Mouse (Mus musculus): ENCODE data around the gene Sparc. TPM values are rescaled to one million over a fixed set of nuclear protein-coding genes. Genes with fewer than 3 reads are reported as not detected.

Gene Sparc
- polyA plus RNA-seq, 1 experiment, result 585 TPM

DNA sequence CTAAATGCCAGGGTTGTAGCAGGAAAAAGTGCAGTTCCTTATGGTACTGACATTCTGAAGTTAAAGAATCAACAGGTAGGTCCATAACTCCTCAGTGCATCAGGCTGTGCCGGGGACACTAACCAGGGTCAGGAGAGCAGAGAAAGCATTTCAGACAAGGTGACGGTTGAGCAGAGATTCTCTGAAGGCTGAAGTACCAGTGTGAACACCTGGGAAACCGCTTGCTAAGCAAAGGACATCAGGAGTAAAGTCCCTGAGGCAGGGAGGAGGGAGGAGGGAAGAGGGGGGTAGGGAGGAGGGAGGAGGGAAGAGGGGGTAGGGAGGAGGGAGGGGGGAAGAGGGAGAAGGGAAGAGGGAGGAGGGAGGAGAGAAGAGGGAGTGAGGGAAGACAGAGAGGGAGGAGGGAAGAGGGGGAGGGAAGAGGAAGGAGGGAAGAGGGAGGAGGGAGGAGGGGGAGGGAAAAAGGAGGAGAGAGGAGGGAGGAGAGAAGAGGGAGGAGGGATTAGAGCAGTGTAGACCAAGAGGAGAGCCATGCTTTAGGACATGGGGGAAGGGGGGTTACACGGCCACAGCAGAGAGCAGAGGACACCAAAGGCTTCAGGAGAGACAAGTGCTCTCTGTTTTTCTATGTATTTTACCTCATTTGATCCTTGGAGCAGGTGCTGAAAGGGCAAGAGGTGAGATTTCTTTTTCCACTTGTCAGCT lies 54.4 kb downstream of the Sparc start:
- Histone ChIP-seq H3K27me3 (replicated peaks; ENCODE audit: control insufficient read depth, insufficient read depth, low read length) (no peaks in the 10 kb centered on the region), H3K36me3 (ENCODE audit: control insufficient read depth, insufficient read depth, low read length) (no peaks in the 10 kb centered on the region), H3K27ac (ENCODE audit: insufficient read depth, low read depth, low read length) (peak overlapping the region; percentile 21), H3K4me3 (ENCODE audit: insufficient read depth, low read depth, low read length) (no peak overlapping the region), H3K4me1 (ENCODE audit: control insufficient read depth, insufficient read depth, low read length) (0 out of 2 replicates have a peak, but pooled peaks cover 3% of the 10 kb centered on the region)
- peak; percentile 70 for DNase-seq
- TF ChIP-seq CTCF (conservative IDR thresholded peaks at IDR 0.05; ENCODE audit: insufficient read depth, insufficient read length, low read depth, low read length), result no peak
- TF ChIP-seq POLR2A (IDR thresholded peaks at IDR 0.05; ENCODE audit: low read depth, low read length), result no peak
- 28% methylated on average over 4 of the region's 4 CpGs for WGBS

DNA sequence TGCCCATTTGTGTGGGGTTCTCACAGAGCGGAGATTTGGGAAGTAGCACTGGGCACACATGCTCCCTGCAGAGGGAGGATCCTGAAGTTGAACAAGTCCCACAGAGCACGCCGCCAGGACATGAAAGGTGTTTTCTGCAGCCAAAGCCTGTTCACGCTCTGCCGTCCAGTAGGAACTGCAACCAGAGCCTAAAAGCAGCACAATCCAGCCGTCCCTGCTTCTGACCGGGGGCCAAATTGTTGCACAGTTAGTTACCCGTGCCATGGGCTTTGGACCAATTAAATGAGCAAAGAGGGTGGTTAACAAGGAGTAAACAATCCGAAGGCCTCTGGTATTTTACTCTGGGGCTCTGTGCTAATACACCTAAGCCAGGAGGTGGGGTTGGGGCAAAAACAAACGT lies 55.2 kb downstream of the Sparc start:
- 29% methylated on average over 10 of the region's 10 CpGs for WGBS
- Histone ChIP-seq H3K27ac (ENCODE audit: insufficient read depth, low read depth, low read length) (peak overlapping the region; percentile 61), H3K4me1 (ENCODE audit: control insufficient read depth, insufficient read depth, low read length) (0 out of 2 replicates have a peak, but pooled peaks cover 3% of the 10 kb centered on the region), H3K36me3 (ENCODE audit: control insufficient read depth, insufficient read depth, low read length) (no peaks in the 10 kb centered on the region), H3K4me3 (ENCODE audit: insufficient read depth, low read depth, low read length) (no peak overlapping the region), H3K27me3 (replicated peaks; ENCODE audit: control insufficient read depth, insufficient read depth, low read length) (no peaks in the 10 kb centered on the region)
- peak; percentile 71 for DNase-seq
- TF ChIP-seq CTCF (conservative IDR thresholded peaks at IDR 0.05; ENCODE audit: insufficient read depth, insufficient read length, low read depth, low read length) (no peak), POLR2A (IDR thresholded peaks at IDR 0.05; ENCODE audit: low read depth, low read length) (no peak)

DNA sequence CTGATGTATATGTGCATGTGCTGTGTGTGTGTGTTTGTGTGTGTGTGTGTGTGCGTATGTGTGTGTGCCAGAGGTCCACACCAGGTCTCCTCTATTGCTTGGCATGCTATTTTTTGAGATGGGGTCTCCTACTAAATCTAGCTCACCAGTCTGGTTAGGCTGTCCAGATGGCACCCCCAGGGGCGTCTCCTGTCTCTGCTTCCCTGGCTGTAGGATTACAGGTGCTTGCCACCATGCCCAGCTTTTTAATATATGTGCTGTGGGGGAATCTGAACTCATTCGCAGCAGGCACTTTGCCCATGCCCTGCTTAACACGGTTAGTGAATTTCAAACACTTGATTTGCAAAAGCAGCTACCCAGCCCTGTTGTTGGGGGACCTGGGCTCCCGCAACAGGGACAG lies 57.1 kb downstream of the Sparc start:
- Histone ChIP-seq H3K4me1 (ENCODE audit: control insufficient read depth, insufficient read depth, low read length) (0 out of 2 replicates have a peak, but pooled peaks cover 3% of the 10 kb centered on the region), H3K4me3 (ENCODE audit: insufficient read depth, low read depth, low read length) (no peak overlapping the region), H3K27ac (ENCODE audit: insufficient read depth, low read depth, low read length) (no peak overlapping the region), H3K27me3 (replicated peaks; ENCODE audit: control insufficient read depth, insufficient read depth, low read length) (no peaks in the 10 kb centered on the region), H3K36me3 (ENCODE audit: control insufficient read depth, insufficient read depth, low read length) (no peaks in the 10 kb centered on the region)
- DNase-seq, result no peak
- WGBS, result 80% methylated on average over 5 of the region's 5 CpGs
- no peak for TF ChIP-seq POLR2A (IDR thresholded peaks at IDR 0.05; ENCODE audit: low read depth, low read length)
- no peak for TF ChIP-seq CTCF (conservative IDR thresholded peaks at IDR 0.05; ENCODE audit: insufficient read depth, insufficient read length, low read depth, low read length)

DNA sequence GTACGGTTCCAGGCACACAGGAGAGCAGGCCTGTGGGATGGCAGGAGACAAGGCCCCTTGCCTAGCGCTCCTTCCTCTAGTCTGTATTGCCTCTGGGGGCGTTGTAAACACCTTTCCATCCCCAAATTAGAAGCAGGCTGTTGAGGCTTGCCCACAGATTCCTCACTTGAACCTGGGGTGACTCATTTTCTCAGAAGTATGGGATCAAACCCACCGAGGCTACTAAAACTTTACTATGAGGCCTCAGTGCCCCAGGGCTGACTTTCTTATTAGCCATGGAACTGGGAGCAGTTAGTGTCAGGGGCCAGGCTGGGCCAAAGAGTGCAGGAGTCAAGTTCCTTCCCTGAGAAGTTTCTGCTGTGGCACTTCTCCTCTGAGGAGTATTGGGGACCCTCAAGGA lies 57.7 kb downstream of the Sparc start:
- TF ChIP-seq CTCF (conservative IDR thresholded peaks at IDR 0.05; ENCODE audit: insufficient read depth, insufficient read length, low read depth, low read length), result no peak
- TF ChIP-seq POLR2A (IDR thresholded peaks at IDR 0.05; ENCODE audit: low read depth, low read length), result no peak
- no peak for DNase-seq
- no peaks in the 10 kb centered on the region for H3K27me3 ChIP-seq (replicated peaks; ENCODE audit: control insufficient read depth, insufficient read depth, low read length)
- H3K4me1 ChIP-seq (ENCODE audit: control insufficient read depth, insufficient read depth, low read length), result 0 out of 2 replicates have a peak, but pooled peaks cover 3% of the 10 kb centered on the region
- no peaks in the 10 kb centered on the region for H3K36me3 ChIP-seq (ENCODE audit: control insufficient read depth, insufficient read depth, low read length)
- no peak overlapping the region for H3K27ac ChIP-seq (ENCODE audit: insufficient read depth, low read depth, low read length)
- no peak overlapping the region for H3K4me3 ChIP-seq (ENCODE audit: insufficient read depth, low read depth, low read length)
- 62% methylated on average over 4 of the region's 4 CpGs for WGBS

DNA sequence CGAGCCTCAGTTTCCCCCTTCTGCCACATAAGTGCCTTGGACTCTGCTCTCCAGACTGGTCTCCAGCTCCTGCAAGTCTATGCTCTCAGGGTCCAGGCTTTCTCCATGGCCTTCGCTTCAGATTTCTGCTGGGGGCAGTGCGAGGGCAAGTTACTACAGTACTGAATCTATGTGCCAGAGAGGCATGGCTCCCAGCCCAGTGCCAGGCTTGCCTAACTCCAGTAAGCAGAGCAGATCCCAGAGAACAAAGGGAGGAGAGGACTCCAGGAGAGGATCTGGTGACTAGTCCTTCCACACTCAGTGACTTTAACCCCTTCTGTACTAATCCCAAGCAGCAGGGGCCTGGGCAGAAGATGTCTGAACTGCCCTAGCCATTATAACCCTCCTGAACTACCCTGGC lies 58.3 kb downstream of the Sparc start:
- WGBS, result 88% methylated on average over 3 of the region's 3 CpGs
- no peaks in the 10 kb centered on the region for H3K27me3 ChIP-seq (replicated peaks; ENCODE audit: control insufficient read depth, insufficient read depth, low read length)
- no peaks in the 10 kb centered on the region for H3K36me3 ChIP-seq (ENCODE audit: control insufficient read depth, insufficient read depth, low read length)
- no peak for TF ChIP-seq POLR2A (IDR thresholded peaks at IDR 0.05; ENCODE audit: low read depth, low read length)
- no peak for TF ChIP-seq CTCF (conservative IDR thresholded peaks at IDR 0.05; ENCODE audit: insufficient read depth, insufficient read length, low read depth, low read length)
- H3K27ac ChIP-seq (ENCODE audit: insufficient read depth, low read depth, low read length), result no peak overlapping the region
- 0 out of 2 replicates have a peak, but pooled peaks cover 3% of the 10 kb centered on the region for H3K4me1 ChIP-seq (ENCODE audit: control insufficient read depth, insufficient read depth, low read length)
- H3K4me3 ChIP-seq (ENCODE audit: insufficient read depth, low read depth, low read length), result no peak overlapping the region
- peak; percentile 32 for DNase-seq

DNA sequence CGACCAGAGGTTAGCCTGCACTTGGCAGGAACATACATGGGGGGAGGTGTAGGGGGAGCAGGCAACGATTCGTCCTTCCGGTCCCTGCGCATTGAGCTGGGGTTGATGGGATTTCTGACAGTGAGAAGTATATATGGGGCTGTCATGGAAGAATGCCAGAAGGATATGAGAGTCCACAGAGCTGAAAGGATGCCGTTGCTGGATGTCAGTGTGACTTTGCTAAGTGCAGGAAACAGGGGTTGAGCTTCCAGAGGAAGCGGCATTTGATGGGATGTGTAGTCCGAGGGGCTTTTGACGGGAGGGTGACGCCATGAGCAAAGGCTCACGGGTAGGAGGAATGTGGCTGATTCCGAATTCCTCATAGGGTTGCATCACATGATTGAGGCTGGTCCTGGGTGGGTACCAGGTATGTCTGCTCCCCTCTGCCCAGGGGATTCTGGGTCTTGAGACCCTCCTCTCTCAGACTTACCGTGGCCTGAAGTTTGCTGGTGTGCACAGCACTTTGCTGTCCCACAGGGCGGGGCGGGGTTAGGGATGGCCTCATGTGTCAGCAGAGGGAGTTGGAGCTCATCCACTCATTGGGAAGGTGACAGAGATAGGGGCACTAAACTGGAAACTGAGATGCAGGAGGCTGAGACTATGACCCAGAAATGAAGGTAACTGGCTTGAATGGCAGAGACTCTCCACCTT lies 64.7 kb downstream of the Sparc start:
- TF ChIP-seq POLR2A (IDR thresholded peaks at IDR 0.05; ENCODE audit: low read depth, low read length) (no peak), CTCF (conservative IDR thresholded peaks at IDR 0.05; ENCODE audit: insufficient read depth, insufficient read length, low read depth, low read length) (no peak)
- Histone ChIP-seq H3K27ac (ENCODE audit: insufficient read depth, low read depth, low read length) (no peak overlapping the region), H3K4me1 (ENCODE audit: control insufficient read depth, insufficient read depth, low read length) (no peaks in the 10 kb centered on the region), H3K36me3 (ENCODE audit: control insufficient read depth, insufficient read depth, low read length) (no peaks in the 10 kb centered on the region), H3K27me3 (replicated peaks; ENCODE audit: control insufficient read depth, insufficient read depth, low read length) (no peaks in the 10 kb centered on the region), H3K4me3 (ENCODE audit: insufficient read depth, low read depth, low read length) (no peak overlapping the region)
- DNase-seq, result no peak
- 72% methylated on average over 15 of the region's 15 CpGs for WGBS

DNA sequence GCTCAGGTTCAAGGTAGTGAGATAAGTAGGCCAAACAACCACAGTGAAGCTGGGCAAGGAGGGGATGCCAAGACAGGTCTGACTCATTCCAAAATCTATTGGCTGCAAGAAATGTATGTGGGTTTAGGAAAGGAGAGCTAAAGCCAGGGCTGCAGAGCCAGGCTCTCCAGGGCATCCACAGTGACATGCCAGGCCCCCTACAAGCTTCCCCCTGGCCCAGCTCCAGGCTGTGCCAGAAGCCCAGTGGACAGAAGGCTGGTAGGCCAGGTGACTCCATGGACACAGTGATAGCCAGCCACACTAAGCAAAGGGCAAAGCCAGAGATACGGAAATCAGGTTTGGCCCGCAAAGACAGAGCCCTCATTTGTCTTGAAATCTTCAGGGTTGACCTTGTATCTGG lies 66.1 kb downstream of the Sparc start:
- WGBS, result 98% methylated on average over 2 of the region's 2 CpGs
- Histone ChIP-seq H3K4me1 (ENCODE audit: control insufficient read depth, insufficient read depth, low read length) (no peaks in the 10 kb centered on the region), H3K27ac (ENCODE audit: insufficient read depth, low read depth, low read length) (no peak overlapping the region), H3K36me3 (ENCODE audit: control insufficient read depth, insufficient read depth, low read length) (no peaks in the 10 kb centered on the region), H3K4me3 (ENCODE audit: insufficient read depth, low read depth, low read length) (no peak overlapping the region), H3K27me3 (replicated peaks; ENCODE audit: control insufficient read depth, insufficient read depth, low read length) (no peaks in the 10 kb centered on the region)
- TF ChIP-seq CTCF (conservative IDR thresholded peaks at IDR 0.05; ENCODE audit: insufficient read depth, insufficient read length, low read depth, low read length) (no peak), POLR2A (IDR thresholded peaks at IDR 0.05; ENCODE audit: low read depth, low read length) (no peak)
- no peak for DNase-seq

Other genes starting within 250 kb of the Sparc start
- gene Slc36a2, start 238.1 kb downstream of the Sparc start, polyA plus RNA-seq (2012; rRNA removed), result 35.4 and 36.9 TPM in 2 replicates
- gene Slc36a1, start 218.8 kb downstream of the Sparc start, polyA plus RNA-seq (2012; rRNA removed), result 60.5 and 63.4 TPM in 2 replicates
- gene Fat2, start 86.6 kb downstream of the Sparc start, polyA plus RNA-seq (2012; rRNA removed), result 0.06 and 0.11 TPM in 2 replicates
- gene Atox1, start 38.1 kb upstream of the Sparc start, polyA plus RNA-seq (2012; rRNA removed), result 698 and 771 TPM in 2 replicates
- 23.3 and 28.3 TPM in 2 replicates for gene G3bp1, start 46.5 kb upstream of the Sparc start, polyA plus RNA-seq (2012; rRNA removed)
- gene Glra1, start 185.0 kb upstream of the Sparc start, polyA plus RNA-seq (2012; rRNA removed), result not detected in 2 replicates

Data from kidney, adult 2 months (tissue).